Mouse (Mus musculus) liver, adult 2 months (tissue): ENCODE results near the gene Olfr98. TPM values are rescaled to one million over a fixed set of nuclear protein-coding genes. Genes with fewer than 3 reads are reported as not detected.
"Not testable (repeated sequence)": the region's sequence is repeated elsewhere in the genome, so short reads cannot be mapped to it uniquely, and the experiment has no call there.

Source experiments
- DNase-seq: peaks from one replicate; pipeline ENCODE4 v3.0.0-alpha.2; 2011; ENCODE audit warnings: low read depth, low spot score; ENCODE audit errors: extremely low read depth
- H3K27ac ChIP-seq: fragments of 200-500 bp; replicated peaks from 2 replicates; pipeline ENCODE4 v1.5.1; 2012; ENCODE audit warnings: low read depth, mild to moderate bottlenecking, control low read depth, inconsistent platforms, low read length; ENCODE audit not compliant: insufficient read depth
- H3K27me3 ChIP-seq: fragments of 200-500 bp; 2 replicates; pipeline ENCODE4 v1.6.1; 2012; ENCODE audit warnings: mild to moderate bottlenecking, moderate library complexity, low read length, inconsistent platforms; ENCODE audit not compliant: control insufficient read depth, insufficient read depth
- H3K36me3 ChIP-seq: fragments of 200-500 bp; 2 replicates; pipeline ENCODE4 v1.6.1; 2012; ENCODE audit warnings: low read length, inconsistent platforms; ENCODE audit not compliant: control insufficient read depth, insufficient read depth
- H3K4me1 ChIP-seq: fragments of 200-500 bp; 2 replicates; pipeline ENCODE4 v1.6.1; 2011; ENCODE audit warnings: low read length; ENCODE audit not compliant: control insufficient read depth, insufficient read depth
- H3K4me3 ChIP-seq: fragments of 200-500 bp; 2 replicates; pipeline ENCODE4 v1.5.1; 2011; ENCODE audit warnings: low read depth, mild to moderate bottlenecking, control low read depth, low read length, moderate library complexity; ENCODE audit not compliant: insufficient read depth
- H3K79me2 ChIP-seq: fragments of 200-500 bp; 2 replicates; pipeline ENCODE4 v1.6.1; 2012; ENCODE audit warnings: inconsistent platforms, mild to moderate bottlenecking, low read length, moderate library complexity; ENCODE audit not compliant: control insufficient read depth, insufficient read depth
- H3K9ac ChIP-seq: fragments of 200-500 bp; 2 replicates; pipeline ENCODE4 v1.6.1; 2012; ENCODE audit warnings: low read depth, mild to moderate bottlenecking, control low read depth, inconsistent platforms, low read length
- CTCF ChIP-seq: fragments of 200-500 bp; IDR thresholded peaks from 2 replicates; pipeline ENCODE4 v1.5.1; 2011; ENCODE audit warnings: low read depth, low read length, control low read depth
- POLR2A ChIP-seq: fragments of 200-500 bp; IDR thresholded peaks from 2 replicates; pipeline ENCODE4 v1.6.1; 2011; ENCODE audit warnings: low read length, control low read depth; ENCODE audit not compliant: insufficient read depth; ENCODE audit errors: extremely low read depth
- WGBS: fragments of 180-500 bp; shearing (Covaris S2); methylation state at CpG from one replicate; pipeline ENCODE4 v1.1.7; 2018; 5-methylcytosine and 5-hydroxymethylcytosine counted together
- polyA plus RNA-seq: library from polyadenylated mRNA; depleted of rRNA; stranded (reverse); fragments of >200 nt; gene quantifications from 2 replicates; pipeline ENCODE4 v1.2.3, GENCODE M21; 2012
- total RNA-seq: library from RNA; depleted of rRNA; stranded (reverse); fragments of >200 nt; gene quantifications from 2 replicates; pipeline ENCODE4 v1.2.3, GENCODE M21; 2014

Olfr98 gene
- total and polyA plus RNA-seq, 2 experiments = not detected

DNA sequence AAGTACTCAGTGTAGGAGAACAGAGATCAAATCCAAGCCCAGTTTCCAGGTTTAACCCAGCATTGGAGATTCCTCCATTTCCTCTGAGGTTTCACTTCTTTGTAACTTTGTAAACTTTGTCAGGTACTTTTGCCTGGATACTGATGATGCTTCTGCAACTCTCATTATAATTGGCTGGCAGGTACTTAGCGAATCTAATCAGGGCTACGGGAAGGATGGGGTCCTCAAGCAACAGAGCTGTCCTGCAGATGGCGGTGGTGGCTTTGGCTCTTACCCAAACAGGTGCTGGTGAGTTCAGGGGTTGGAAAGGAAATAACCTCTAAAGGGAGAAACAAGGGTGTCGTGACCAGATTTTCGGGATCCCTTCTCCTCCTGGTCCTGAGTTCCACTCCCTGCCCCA lies 16.8 kb downstream of the Olfr98 start:
- H3K27me3 ChIP-seq = no peaks in the 10 kb centered on the region
- no peaks in the 10 kb centered on the region for H3K4me1 ChIP-seq
- 39% methylated on average over 5 of the region's 5 CpGs for WGBS
- no peak overlapping the region for H3K27ac ChIP-seq
- H3K9ac ChIP-seq = no peak overlapping the region
- DNase-seq = peak; percentile 49
- no peak overlapping the region for H3K4me3 ChIP-seq
- H3K79me2 ChIP-seq = no peaks in the 10 kb centered on the region
- H3K36me3 ChIP-seq = no peaks in the 10 kb centered on the region
- no peak for TF ChIP-seq CTCF
- no peak for TF ChIP-seq POLR2A

DNA sequence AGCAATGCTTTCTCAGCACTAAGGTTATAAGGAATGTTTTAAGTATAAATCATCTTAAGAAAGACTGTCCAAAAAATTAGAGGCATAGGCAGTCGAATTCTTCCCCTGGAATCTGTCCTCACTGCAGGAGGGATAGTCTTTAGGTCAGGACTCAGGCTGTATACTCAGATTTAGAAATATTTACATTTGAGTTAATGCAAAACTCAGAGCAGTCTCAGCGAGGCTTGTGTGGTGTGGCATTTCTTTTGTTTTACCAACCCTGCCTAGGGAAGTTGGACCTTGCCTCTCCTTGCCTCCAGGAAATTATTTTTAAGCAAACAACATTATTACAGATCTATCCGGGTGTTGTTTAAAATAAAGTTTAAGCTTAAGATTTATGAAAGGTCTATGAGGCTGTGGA lies 21.4 kb downstream of the Olfr98 start:
- H3K4me3 ChIP-seq = no peak overlapping the region
- no peaks in the 10 kb centered on the region for H3K79me2 ChIP-seq
- no peaks in the 10 kb centered on the region for H3K4me1 ChIP-seq
- no peak overlapping the region for H3K9ac ChIP-seq
- WGBS = 10% methylated on average over 3 of the region's 3 CpGs
- TF ChIP-seq CTCF (no peak), POLR2A (no peak)
- DNase-seq = no peak
- H3K27me3 ChIP-seq = no peaks in the 10 kb centered on the region
- H3K36me3 ChIP-seq = no peaks in the 10 kb centered on the region
- no peak overlapping the region for H3K27ac ChIP-seq

DNA sequence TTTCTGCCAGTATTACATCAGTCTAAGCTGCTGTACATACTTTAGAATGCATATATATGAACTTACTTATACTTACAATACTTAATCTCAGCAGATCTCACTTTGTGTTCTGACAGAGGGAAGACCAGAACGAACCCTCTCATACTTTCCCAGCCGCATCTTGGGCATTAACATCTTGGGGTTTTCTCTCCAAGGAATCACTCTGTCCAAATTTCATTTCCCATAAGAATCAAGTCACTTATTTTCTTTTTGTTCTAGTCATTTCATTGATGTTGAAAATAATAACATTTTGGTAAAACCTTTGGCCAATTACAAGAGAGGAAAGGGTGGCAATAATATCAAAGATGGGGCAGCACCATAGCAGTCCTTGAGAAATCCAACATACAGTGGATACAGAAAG lies 26.3 kb downstream of the Olfr98 start, which contains the start of gene Olfr97:
Olfr97 (minus strand) TSS at position 101 of the 400 bp plus-strand sequence.
- H3K27ac ChIP-seq, H3K36me3 ChIP-seq, DNase-seq, H3K4me3 ChIP-seq, H3K79me2 ChIP-seq, H3K9ac ChIP-seq, H3K27me3 ChIP-seq, H3K4me1 ChIP-seq: not testable (repeated sequence)
- 87% methylated on average over 2 of the region's 2 CpGs for WGBS

DNA sequence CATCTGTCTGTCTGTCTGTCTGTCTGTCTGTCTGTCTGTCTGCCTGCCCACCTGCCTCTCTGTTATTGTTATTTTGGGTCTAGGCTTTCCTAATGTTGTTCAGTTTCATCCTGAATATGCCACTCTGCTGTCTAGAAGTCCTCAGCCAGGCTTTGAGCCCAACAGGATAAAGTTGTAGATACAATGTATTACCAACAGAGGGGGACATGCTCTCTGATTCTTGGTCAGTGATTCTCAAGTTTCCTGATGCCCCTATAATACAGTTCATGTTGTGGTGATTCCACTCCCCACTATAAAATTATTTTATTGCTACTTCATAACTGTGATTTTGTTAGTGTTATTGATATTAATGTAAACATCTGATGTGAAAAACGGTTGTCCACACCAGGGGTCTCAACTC lies 41.7 kb downstream of the Olfr98 start:
- WGBS = 25% methylated on average over 1 of the region's 1 CpGs
- TF ChIP-seq POLR2A (no peak), CTCF (peak; percentile 38)

DNA sequence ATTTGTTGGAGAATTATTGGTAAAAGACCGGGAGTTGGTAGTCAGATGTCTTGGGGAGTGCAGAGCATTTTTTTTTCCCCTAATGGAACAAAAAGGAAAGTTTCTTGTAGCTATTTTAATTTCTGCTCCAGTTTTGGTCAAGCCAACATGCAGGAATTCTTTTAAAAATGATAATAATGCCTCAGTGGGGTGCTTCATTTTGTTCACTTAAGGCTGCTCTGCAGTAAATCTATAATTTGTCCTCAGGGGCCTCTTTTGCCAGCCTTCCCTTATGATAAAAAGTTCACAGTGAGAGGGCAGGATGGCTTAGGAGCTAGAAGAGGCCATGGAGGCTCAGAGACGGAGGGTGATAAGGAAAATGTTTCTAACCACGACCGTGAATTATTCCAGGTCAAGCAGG lies 43.7 kb downstream of the Olfr98 start, which contains the start of gene Olfr96:
Olfr96 (plus strand) TSS at position 301 of the 400 bp plus-strand sequence.
- no peak for DNase-seq
- Histone ChIP-seq H3K9ac (no peak within 1 kb of the TSS), H3K79me2 (no peaks in the 10 kb centered on the region), H3K4me1 (peaks cover 10% of the 10 kb centered on the region; the same call in 1 of the 2 replicates), H3K4me3 (no peak within 1 kb of the TSS), H3K27me3 (no peaks in the 10 kb centered on the region), H3K27ac (no peak within 1 kb of the TSS), H3K36me3 (no peaks in the 10 kb centered on the region)
- no peak for TF ChIP-seq CTCF
- TF ChIP-seq POLR2A = no peak
- whole genome bisulfite sequencing = 59% methylated on average over 4 of the region's 4 CpGs

More for the DNA sequence above, 41.7 kb downstream of the Olfr98 start:
- Histone ChIP-seq H3K4me3 (no peak overlapping the region), H3K79me2 (no peaks in the 10 kb centered on the region), H3K36me3 (no peaks in the 10 kb centered on the region), H3K27ac (no peak overlapping the region), H3K9ac (no peak overlapping the region), H3K27me3 (no peaks in the 10 kb centered on the region), H3K4me1 (peaks cover 10% of the 10 kb centered on the region; the same call in 1 of the 2 replicates)
- DNase-seq = peak; percentile 10

DNA sequence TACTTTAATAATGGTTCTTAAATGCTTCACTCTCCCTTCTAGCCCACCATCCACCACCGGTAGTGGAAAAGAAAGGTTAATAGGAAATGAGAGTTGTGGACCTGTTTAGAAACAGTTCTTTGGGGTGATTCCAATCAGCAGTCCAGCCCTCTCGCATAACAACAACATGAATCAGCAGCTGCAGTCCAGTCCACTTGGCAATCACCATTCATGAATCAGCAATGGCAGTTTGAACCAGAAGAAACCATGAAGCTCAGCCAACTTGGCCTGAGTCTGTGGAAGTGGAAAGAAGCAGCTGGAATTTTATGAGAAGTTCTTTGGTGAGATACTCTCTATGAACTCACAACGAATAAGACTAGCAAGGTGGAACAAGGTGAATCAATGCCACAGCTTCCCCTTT lies 45.1 kb downstream of the Olfr98 start:
- Histone ChIP-seq H3K9ac (no peak overlapping the region), H3K79me2 (no peaks in the 10 kb centered on the region), H3K36me3 (no peaks in the 10 kb centered on the region), H3K27me3 (no peaks in the 10 kb centered on the region), H3K27ac (no peak overlapping the region), H3K4me1 (peaks cover 10% of the 10 kb centered on the region; the same call in 1 of the 2 replicates), H3K4me3 (no peak overlapping the region)
- DNase-seq = peak; percentile 96
- no peak for TF ChIP-seq CTCF
- TF ChIP-seq POLR2A = no peak
- 14% methylated on average over 3 of the region's 3 CpGs for WGBS
